Mouse (Mus musculus): ENCODE measurements around the gene Gm49380. TPM values are rescaled to one million over a fixed set of nuclear protein-coding genes. Genes with fewer than 3 reads are reported as not detected.

Gm49380 gene
- polyA plus RNA-seq (2012; rRNA removed) = 0.02 and 0.04 TPM in 2 replicates

DNA sequence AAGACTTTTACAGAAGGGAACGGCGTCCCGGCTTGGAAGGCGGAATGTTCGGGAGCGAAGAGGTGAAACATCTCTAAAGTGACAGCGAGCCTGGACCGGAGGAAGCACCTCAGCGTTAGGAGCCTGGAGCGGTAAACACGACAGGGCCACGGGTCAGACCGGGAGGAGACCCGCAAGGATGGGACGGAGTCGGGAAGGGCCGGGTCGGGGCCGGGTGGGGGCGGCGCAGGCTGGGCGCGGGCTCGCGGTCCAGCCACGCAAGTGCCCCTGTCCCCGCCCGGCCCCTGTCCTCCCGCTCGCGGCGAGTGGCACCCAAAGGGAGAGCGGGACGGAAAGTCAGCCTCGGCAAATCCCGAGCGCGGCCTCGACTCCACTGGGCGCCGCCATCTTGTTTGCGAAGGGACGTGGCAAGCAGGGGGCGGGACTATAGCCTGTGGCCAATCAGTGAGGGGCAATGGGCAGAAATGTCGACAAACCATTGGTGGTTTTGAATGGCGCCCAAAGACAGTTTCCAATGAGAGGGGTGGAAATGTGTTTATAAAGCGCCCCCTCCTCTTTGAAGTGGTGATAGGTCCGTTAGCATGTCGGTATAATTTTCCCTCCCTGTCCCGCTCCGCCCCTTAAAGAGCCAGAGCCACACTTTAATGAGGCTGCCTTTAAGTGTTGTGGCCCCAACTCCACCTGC, at the start of gene Gm49380, which contains the start of gene Rnf26:
Gene Gm49380, minus strand, starts transcription at position 396 of the 685 bp plus-strand sequence.
Gene Rnf26, minus strand, starts transcription at position 413 of the 685 bp plus-strand sequence.

DNA sequence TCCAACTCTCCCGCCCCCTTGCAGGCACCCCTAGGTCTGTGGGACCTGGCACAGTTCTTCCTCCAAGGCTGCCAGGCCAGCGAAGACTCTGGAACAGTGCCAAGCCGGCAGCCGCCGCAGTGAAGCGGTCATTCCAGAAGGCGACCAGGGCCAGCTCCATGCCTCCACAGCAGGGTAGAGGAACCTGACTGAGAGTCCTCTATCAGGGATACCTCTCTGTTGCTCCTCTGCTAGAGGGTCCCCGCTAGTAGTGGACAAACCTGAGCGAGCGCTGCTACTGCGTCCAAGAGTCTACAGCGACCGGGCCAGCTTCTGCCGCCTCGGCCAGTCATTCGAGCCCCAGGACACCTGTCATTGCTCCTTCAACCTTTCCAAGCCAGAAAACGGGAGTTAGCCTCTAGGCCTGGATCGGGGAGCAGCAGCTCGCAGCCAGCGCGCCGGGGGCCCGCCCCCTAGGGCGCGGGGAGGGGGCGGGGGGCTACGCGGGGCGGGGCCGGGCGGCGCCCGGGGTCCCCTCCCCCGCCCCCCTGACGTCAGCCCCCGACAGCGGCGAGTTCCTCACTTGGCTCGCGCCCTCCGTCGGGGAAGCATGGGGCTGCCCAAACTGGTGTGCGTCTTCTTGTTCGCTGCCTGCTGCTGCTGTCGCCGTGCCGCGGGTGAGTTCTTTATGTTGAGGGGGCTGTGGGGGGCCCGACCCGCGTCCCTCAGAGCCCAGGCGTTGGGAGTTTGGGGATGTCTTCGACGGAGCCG, 21.0 kb upstream of the Gm49380 start, which contains the start of gene Mcam:
Gene Mcam, plus strand, starts transcription at position 369 of the 750 bp plus-strand sequence.

DNA sequence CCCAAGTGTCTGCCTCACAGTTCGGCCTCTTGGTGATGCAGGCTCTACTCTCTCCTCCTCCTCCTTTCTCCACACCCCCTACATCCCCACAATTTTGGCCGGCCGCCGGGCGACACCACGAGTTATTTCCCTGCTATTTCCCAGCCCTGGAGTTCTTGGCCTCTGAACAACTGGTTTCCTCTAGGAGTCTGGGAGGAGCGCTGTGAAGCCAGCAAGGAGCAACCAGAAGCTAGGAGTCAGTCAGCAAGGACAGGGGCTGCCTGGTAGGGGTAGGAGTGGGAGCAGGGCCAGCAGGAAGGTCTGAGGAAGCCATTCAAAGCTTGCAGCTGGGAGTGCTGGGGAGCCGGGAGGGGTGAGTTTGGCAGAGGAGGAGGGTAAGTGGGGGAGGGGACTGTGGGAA, 6.2 kb downstream of the Gm49380 start, which contains the start of gene C1qtnf5:
Gene C1qtnf5, plus strand, starts transcription at position 136 of the 400 bp plus-strand sequence.

DNA sequence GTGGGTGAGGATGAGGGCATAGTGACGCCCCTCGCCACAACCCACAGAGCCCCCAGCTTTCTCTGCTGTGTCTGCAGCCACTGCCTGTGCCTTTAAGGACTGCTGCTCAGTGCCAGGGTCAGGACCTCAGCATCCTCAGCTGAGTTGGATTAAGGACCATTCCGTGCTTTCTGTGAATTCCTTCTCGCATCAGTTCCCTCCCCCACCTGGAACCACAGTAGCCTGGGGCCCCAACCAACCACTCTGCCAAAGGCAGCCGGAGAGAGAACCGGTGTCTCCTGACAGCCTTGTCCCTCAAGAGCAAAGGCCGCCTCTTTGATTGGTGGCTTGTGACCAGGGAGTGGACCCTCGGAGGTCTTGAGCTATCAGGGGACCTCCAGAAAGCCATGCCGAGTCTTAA, 11.8 kb downstream of the Gm49380 start, which contains the start of gene Mfrp:
Gene Mfrp, plus strand, starts transcription at position 240 of the 400 bp plus-strand sequence.

DNA sequence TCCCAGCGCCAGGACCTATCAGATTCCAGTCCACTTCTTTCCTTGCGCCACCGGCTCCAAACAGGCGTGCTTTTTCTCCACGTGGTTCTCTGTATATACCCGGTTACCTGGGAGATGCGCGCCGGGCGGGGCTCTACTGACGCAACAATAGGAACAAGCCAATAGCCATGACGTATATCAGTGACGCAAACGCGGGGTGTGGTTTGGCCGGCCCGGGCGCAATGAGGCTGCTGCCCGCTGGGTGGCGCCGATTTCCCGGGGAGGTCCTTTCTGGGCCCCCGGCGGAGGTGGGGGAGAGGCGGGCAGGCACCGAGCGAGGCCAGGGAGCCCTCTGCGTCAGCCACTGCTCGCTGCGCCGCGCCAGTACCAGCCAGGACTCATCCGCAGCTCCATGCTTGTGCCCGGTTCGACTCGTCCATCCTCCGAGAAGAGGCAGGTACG, 46.5 kb downstream of the Gm49380 start, which contains the start of gene Usp2:
Gene Usp2, plus strand, starts transcription at position 237 of the 441 bp plus-strand sequence.

DNA sequence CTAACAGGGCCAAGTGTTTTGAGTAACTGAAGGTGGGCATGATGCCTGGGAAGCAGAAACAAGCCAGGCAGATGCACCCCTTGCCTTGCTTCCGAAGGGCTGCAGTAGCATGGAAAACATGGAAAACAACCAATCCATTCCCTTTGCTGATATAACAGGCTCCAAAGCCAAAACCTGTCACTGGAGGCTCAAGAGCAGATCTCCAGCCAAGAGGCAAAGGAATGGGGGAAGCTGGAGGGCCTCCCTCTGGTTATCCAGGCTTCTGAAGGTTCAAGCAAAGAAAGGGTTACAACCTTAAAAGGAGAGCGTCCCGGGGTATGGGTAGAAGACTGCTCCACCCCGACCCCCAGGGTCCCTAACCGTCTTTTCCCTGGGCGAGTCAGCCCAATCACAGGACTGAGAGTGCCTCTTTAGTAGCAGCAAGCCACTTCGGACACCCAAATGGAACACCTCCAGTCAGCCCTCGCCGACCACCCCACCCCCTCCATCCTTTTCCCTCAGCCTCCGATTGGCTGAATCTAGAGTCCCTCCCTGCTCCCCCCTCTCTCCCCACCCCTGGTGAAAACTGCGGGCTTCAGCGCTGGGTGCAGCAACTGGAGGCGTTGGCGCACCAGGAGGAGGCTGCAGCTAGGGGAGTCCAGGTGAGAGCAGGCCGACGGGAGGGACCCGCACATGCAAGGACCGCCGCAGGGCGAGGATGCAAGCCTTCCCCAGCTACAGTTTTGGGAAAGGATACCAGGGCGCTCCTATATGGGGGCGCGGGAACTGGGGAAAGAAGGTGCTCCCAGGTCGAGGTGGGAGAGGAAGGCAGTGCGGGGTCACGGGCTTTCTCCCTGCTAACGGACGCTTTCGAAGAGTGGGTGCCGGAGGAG, 70.2 kb downstream of the Gm49380 start, which contains the start of gene Thy1:
Gene Thy1, plus strand, starts transcription at position 549 of the 872 bp plus-strand sequence.

Other genes with a start within 250 kb of the Gm49380 start
- 1.2 and 2.0 TPM in 2 replicates for gene Thy1, start 70.1 kb downstream of the Gm49380 start, polyA plus RNA-seq (2012; rRNA removed)
- 0.55 and 0.77 TPM in 2 replicates for gene Usp2, start 46.5 kb downstream of the Gm49380 start, polyA plus RNA-seq (2012; rRNA removed)
- 0.07 and 0.08 TPM in 2 replicates for gene Mfrp, start 11.8 kb downstream of the Gm49380 start, polyA plus RNA-seq (2012; rRNA removed)
- gene C1qtnf5, start 6.3 kb downstream of the Gm49380 start, polyA plus RNA-seq (2012; rRNA removed) = 1.2 and 1.4 TPM in 2 replicates
- 13.9 and 15.2 TPM in 2 replicates for gene Rnf26, start within 50 bp of the Gm49380 start, polyA plus RNA-seq (2012; rRNA removed)
- 12.5 and 12.8 TPM in 2 replicates for gene Mcam, start 21.0 kb upstream of the Gm49380 start, polyA plus RNA-seq (2012; rRNA removed)
- gene Cbl, start 120.5 kb upstream of the Gm49380 start, polyA plus RNA-seq (2012; rRNA removed) = 3.9 and 4.7 TPM in 2 replicates
- not detected in 2 replicates for gene Ccdc153, start 127.2 kb upstream of the Gm49380 start, polyA plus RNA-seq (2012; rRNA removed)
- 0.05 and 0.08 TPM in 2 replicates for gene Pdzd3, start 138.0 kb upstream of the Gm49380 start, polyA plus RNA-seq (2012; rRNA removed)
- gene Nlrx1, start 155.1 kb upstream of the Gm49380 start, polyA plus RNA-seq (2012; rRNA removed) = 2.6 and 3.2 TPM in 2 replicates
- gene Abcg4, start 175.1 kb upstream of the Gm49380 start, polyA plus RNA-seq (2012; rRNA removed) = 13.8 and 17.2 TPM in 2 replicates
- gene Hinfp, start 192.2 kb upstream of the Gm49380 start, polyA plus RNA-seq (2012; rRNA removed) = 12.1 and 12.9 TPM in 2 replicates
- gene C2cd2l, start 206.8 kb upstream of the Gm49380 start, polyA plus RNA-seq (2012; rRNA removed) = 11.0 and 12.5 TPM in 2 replicates
- gene Dpagt1, start 212.5 kb upstream of the Gm49380 start, polyA plus RNA-seq (2012; rRNA removed) = 18.5 and 19.8 TPM in 2 replicates
- 107 and 124 TPM in 2 replicates for gene H2afx, start 221.2 kb upstream of the Gm49380 start, polyA plus RNA-seq (2012; rRNA removed)
- 450 and 459 TPM in 2 replicates for gene Hmbs, start 230.7 kb upstream of the Gm49380 start, polyA plus RNA-seq (2012; rRNA removed)
- 10.0 and 10.6 TPM in 2 replicates for gene Vps11, start 248.2 kb upstream of the Gm49380 start, polyA plus RNA-seq (2012; rRNA removed)

Measured in liver, embryonic 18 days (tissue).